Mouse (Mus musculus): ENCODE results near the gene Zfp511. TPM values are rescaled to one million over a fixed set of nuclear protein-coding genes. Genes with fewer than 3 reads are reported as not detected.

The Zfp511 gene
- polyA plus RNA-seq, 1 experiment from 2014 or later = 51.6 TPM

DNA sequence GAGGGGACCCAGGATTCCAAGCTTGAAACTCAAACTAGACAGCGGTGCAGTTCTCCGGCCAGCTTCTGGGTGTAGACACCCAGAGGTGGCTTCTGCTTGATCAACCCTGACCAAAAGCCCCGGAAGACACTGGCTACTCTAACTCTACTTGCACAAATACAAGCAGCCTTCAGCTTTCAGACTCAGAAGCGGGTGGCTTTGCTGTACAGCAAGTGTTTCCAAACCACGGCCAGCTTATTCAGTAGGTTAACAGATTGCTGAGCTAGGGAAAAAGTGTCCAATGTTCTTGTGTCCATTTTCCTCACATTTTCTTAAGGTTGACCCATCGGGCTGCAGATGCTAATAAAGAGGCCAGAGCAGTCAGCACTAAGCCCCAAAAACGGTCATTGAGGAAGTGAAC lies 22.3 kb downstream of the Zfp511 start:
- Histone ChIP-seq H3K9me3 (ENCODE audit: control insufficient read depth, low read length) (no peaks in the 10 kb centered on the region), H3K4me1 (ENCODE audit: control insufficient read depth, insufficient read depth, low read depth, low read length) (peaks cover 24% of the 10 kb centered on the region), H3K36me3 (ENCODE audit: control insufficient read depth, insufficient read depth, low read length) (no peaks in the 10 kb centered on the region), H3K9ac (ENCODE audit: low read depth, low read length) (peak overlapping the region; percentile 80), H3K27ac (ENCODE audit: low read depth, low read length) (peak overlapping the region; percentile 81), H3K4me2 (ENCODE audit: low read length) (peak overlapping the region; percentile 86), H3K27me3 (replicated peaks; ENCODE audit: control insufficient read depth, insufficient read depth, low read length) (no peaks in the 10 kb centered on the region), H3K4me3 (ENCODE audit: low read length) (peak overlapping the region; percentile 57)
- ATAC-seq = no peak
- WGBS = 8% methylated on average over 7 of the region's 7 CpGs

- Histone ChIP-seq H3K9ac (ENCODE audit: low read depth, low read length) (no peak overlapping the region), H3K9me3 (ENCODE audit: control insufficient read depth, low read length) (no peaks in the 10 kb centered on the region), H3K4me2 (ENCODE audit: low read length) (no peak overlapping the region), H3K27me3 (replicated peaks; ENCODE audit: control insufficient read depth, insufficient read depth, low read length) (no peaks in the 10 kb centered on the region), H3K4me3 (ENCODE audit: low read length) (no peak overlapping the region), H3K36me3 (ENCODE audit: control insufficient read depth, insufficient read depth, low read length) (no peaks in the 10 kb centered on the region), H3K27ac (ENCODE audit: low read depth, low read length) (no peak overlapping the region), H3K4me1 (ENCODE audit: control insufficient read depth, insufficient read depth, low read depth, low read length) (peaks cover 24% of the 10 kb centered on the region)
- ATAC-seq = no peak
- whole genome bisulfite sequencing = 34% methylated on average over 4 of the region's 4 CpGs
Observed at GRCm38 (mm10) chr7:140059601-140060000, 23.4 kb downstream of the Zfp511 start.

GRCm38 (mm10) chr7:140060936-140061831 lies 25.0 kb downstream of the Zfp511 start:
- no peaks in the 10 kb centered on the region for H3K36me3 ChIP-seq (ENCODE audit: control insufficient read depth, insufficient read depth, low read length)
- under 1% methylated on average over 47 of the region's 47 CpGs for WGBS
- peak overlapping the region; percentile 73 for H3K4me2 ChIP-seq (ENCODE audit: low read length)
- peak overlapping the region; percentile 0; the same call in 1 of the 2 replicates for H3K27ac ChIP-seq (ENCODE audit: low read depth, low read length)
- no peaks in the 10 kb centered on the region; the same call in 1 of the 2 replicates for H3K27me3 ChIP-seq (replicated peaks; ENCODE audit: control insufficient read depth, insufficient read depth, low read length)
- peak overlapping the region; percentile 62 for H3K9ac ChIP-seq (ENCODE audit: low read depth, low read length)
- no peaks in the 10 kb centered on the region for H3K9me3 ChIP-seq (ENCODE audit: control insufficient read depth, low read length)
- peak; percentile 64 for ATAC-seq
- H3K4me1 ChIP-seq (ENCODE audit: control insufficient read depth, insufficient read depth, low read depth, low read length) = peaks cover 24% of the 10 kb centered on the region
- H3K4me3 ChIP-seq (ENCODE audit: low read length) = peak overlapping the region; percentile 38

GRCm38 (mm10) chr7:140061832-140062130 lies 25.6 kb downstream of the Zfp511 start:
- no peaks in the 10 kb centered on the region for H3K36me3 ChIP-seq (ENCODE audit: control insufficient read depth, insufficient read depth, low read length)
- peak overlapping the region; percentile 73 for H3K4me2 ChIP-seq (ENCODE audit: low read length)
- H3K27me3 ChIP-seq (replicated peaks; ENCODE audit: control insufficient read depth, insufficient read depth, low read length) = no peaks in the 10 kb centered on the region; the same call in 1 of the 2 replicates
- WGBS = 1% methylated on average over 6 of the region's 6 CpGs
- H3K4me3 ChIP-seq (ENCODE audit: low read length) = no peak overlapping the region
- H3K9ac ChIP-seq (ENCODE audit: low read depth, low read length) = peak overlapping the region; percentile 62
- H3K4me1 ChIP-seq (ENCODE audit: control insufficient read depth, insufficient read depth, low read depth, low read length) = peaks cover 24% of the 10 kb centered on the region
- H3K9me3 ChIP-seq (ENCODE audit: control insufficient read depth, low read length) = no peaks in the 10 kb centered on the region
- ATAC-seq = no peak
- H3K27ac ChIP-seq (ENCODE audit: low read depth, low read length) = no peak overlapping the region

- Histone ChIP-seq H3K27ac (ENCODE audit: low read depth, low read length) (no peak overlapping the region), H3K4me3 (ENCODE audit: low read length) (no peak overlapping the region), H3K9me3 (ENCODE audit: control insufficient read depth, low read length) (no peaks in the 10 kb centered on the region), H3K36me3 (ENCODE audit: control insufficient read depth, insufficient read depth, low read length) (no peaks in the 10 kb centered on the region), H3K27me3 (replicated peaks; ENCODE audit: control insufficient read depth, insufficient read depth, low read length) (no peaks in the 10 kb centered on the region; the same call in 1 of the 2 replicates), H3K9ac (ENCODE audit: low read depth, low read length) (no peak overlapping the region), H3K4me2 (ENCODE audit: low read length) (no peak overlapping the region), H3K4me1 (ENCODE audit: control insufficient read depth, insufficient read depth, low read depth, low read length) (peaks cover 23% of the 10 kb centered on the region)
- 9% methylated on average over 11 of the region's 11 CpGs for WGBS
- ATAC-seq = no peak
Observed at GRCm38 (mm10) chr7:140062307-140062706, 26.1 kb downstream of the Zfp511 start.

DNA sequence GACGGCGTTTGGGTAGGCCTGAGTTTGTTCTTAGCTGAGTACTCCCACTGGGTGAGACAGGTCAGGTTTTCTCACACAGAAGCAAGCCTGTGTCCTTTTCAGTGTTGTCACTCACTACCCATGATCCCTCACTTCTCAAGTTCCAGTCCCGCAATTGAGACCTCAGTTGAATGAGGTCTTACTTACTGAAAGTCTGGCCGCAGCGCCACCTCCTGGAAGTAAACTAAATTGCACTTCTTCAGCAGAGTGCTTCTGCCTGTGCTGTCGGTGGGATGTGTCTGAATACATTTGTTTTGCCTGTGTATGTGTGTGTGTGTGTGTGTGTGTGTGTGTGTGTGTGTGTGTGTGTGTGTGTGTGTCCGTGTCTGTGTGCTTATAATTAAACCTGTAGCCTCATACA lies 26.9 kb downstream of the Zfp511 start:
- H3K4me2 ChIP-seq (ENCODE audit: low read length) = no peak overlapping the region
- ATAC-seq = no peak
- H3K9ac ChIP-seq (ENCODE audit: low read depth, low read length) = no peak overlapping the region
- peaks cover 17% of the 10 kb centered on the region for H3K4me1 ChIP-seq (ENCODE audit: control insufficient read depth, insufficient read depth, low read depth, low read length)
- H3K36me3 ChIP-seq (ENCODE audit: control insufficient read depth, insufficient read depth, low read length) = no peaks in the 10 kb centered on the region
- H3K9me3 ChIP-seq (ENCODE audit: control insufficient read depth, low read length) = no peaks in the 10 kb centered on the region
- H3K27ac ChIP-seq (ENCODE audit: low read depth, low read length) = no peak overlapping the region
- 16% methylated on average over 7 of the region's 7 CpGs for WGBS
- H3K27me3 ChIP-seq (replicated peaks; ENCODE audit: control insufficient read depth, insufficient read depth, low read length) = no peaks in the 10 kb centered on the region; the same call in 1 of the 2 replicates
- no peak overlapping the region for H3K4me3 ChIP-seq (ENCODE audit: low read length)

DNA sequence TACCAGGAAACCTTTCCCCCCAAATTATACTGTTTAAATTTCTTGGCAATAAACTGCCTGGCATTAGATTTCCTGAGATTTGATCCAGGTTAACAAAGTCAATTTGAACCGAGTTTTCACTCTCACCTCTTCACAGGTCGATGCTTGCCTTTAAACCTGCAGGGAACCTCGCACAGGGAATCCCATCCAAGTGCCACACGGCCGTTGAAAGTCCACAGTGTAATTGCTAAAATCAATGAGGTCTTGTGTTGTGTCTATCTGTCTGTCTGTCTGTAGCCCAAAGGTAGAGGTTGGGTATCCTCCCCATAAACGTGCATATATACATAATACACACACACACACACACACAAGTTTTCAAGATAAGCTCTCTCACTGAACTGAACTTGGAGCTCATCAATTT lies 31.2 kb downstream of the Zfp511 start:
- Histone ChIP-seq H3K9ac (ENCODE audit: low read depth, low read length) (no peak overlapping the region), H3K36me3 (ENCODE audit: control insufficient read depth, insufficient read depth, low read length) (peaks cover 15% of the 10 kb centered on the region), H3K27me3 (replicated peaks; ENCODE audit: control insufficient read depth, insufficient read depth, low read length) (peaks cover 2% of the 10 kb centered on the region), H3K4me3 (ENCODE audit: low read length) (no peak overlapping the region), H3K4me2 (ENCODE audit: low read length) (no peak overlapping the region), H3K4me1 (ENCODE audit: control insufficient read depth, insufficient read depth, low read depth, low read length) (no peaks in the 10 kb centered on the region), H3K27ac (ENCODE audit: low read depth, low read length) (no peak overlapping the region), H3K9me3 (ENCODE audit: control insufficient read depth, low read length) (no peaks in the 10 kb centered on the region)
- ATAC-seq = no peak
- WGBS = 67% methylated on average over 6 of the region's 6 CpGs

GRCm38 (mm10) chr7:140070042-140070711 lies 34.0 kb downstream of the Zfp511 start:
- no peak for ATAC-seq
- Histone ChIP-seq H3K36me3 (ENCODE audit: control insufficient read depth, insufficient read depth, low read length) (peaks cover 20% of the 10 kb centered on the region), H3K9ac (ENCODE audit: low read depth, low read length) (peak overlapping the region; percentile 31; the same call in 1 of the 2 replicates), H3K9me3 (ENCODE audit: control insufficient read depth, low read length) (no peaks in the 10 kb centered on the region), H3K4me2 (ENCODE audit: low read length) (peak overlapping the region; percentile 42), H3K4me1 (ENCODE audit: control insufficient read depth, insufficient read depth, low read depth, low read length) (no peaks in the 10 kb centered on the region), H3K27ac (ENCODE audit: low read depth, low read length) (no peak overlapping the region), H3K27me3 (replicated peaks; ENCODE audit: control insufficient read depth, insufficient read depth, low read length) (peaks cover 2% of the 10 kb centered on the region), H3K4me3 (ENCODE audit: low read length) (peak overlapping the region; percentile 19)
- WGBS = 40% methylated on average over 38 of the region's 39 CpGs

DNA sequence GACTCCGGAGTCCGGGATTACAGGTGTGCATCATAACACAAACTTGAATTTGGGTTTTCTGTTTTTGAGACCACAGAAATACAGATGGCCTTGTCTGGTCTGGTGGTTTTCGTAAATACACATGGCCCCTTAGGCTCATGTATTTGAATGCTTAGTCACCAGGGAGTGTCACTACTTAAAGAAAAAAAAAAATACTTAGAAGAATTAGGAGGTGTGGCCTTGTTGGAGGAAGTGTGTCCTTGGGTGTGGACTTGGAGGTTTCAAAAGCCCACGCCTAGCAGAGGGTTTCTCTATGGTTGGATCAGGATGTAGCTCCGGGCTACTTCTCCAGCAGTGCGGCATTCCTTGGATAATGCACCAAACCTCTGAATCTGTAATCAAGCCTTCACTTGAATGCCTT lies 41.5 kb downstream of the Zfp511 start:
- Histone ChIP-seq H3K27ac (ENCODE audit: low read depth, low read length) (no peak overlapping the region), H3K9ac (ENCODE audit: low read depth, low read length) (no peak overlapping the region), H3K4me2 (ENCODE audit: low read length) (no peak overlapping the region), H3K36me3 (ENCODE audit: control insufficient read depth, insufficient read depth, low read length) (peaks cover 2% of the 10 kb centered on the region; the same call in 1 of the 2 replicates), H3K4me1 (ENCODE audit: control insufficient read depth, insufficient read depth, low read depth, low read length) (peaks cover 9% of the 10 kb centered on the region), H3K9me3 (ENCODE audit: control insufficient read depth, low read length) (no peaks in the 10 kb centered on the region), H3K27me3 (replicated peaks; ENCODE audit: control insufficient read depth, insufficient read depth, low read length) (no peaks in the 10 kb centered on the region), H3K4me3 (ENCODE audit: low read length) (no peak overlapping the region)
- no peak for ATAC-seq
- 81% methylated on average over 6 of the region's 6 CpGs for WGBS

All from hindbrain, embryonic 16.5 days (tissue).